Mouse (Mus musculus): ENCODE data around the gene Zmiz1.

- TF ChIP-seq CTCF (IDR thresholded peaks at IDR 0.05; ENCODE audit: borderline replicate concordance, insufficient read depth, low read depth, low read length) (no peak; the same call in 1 of the 2 replicates), POLR2A (IDR thresholded peaks at IDR 0.05; ENCODE audit: borderline replicate concordance, insufficient read depth, low read length) (no peak)
These were observed 62.5 kb downstream of the Zmiz1 start for GRCm38 (mm10) chr14:25521500-25521899.

All from cerebellum, adult 2 months (tissue).